Mouse (Mus musculus) megakaryocyte, embryonic 14.5 days (primary cell): ENCODE measurements around the gene Rasa3.

ENCODE experiments used
- FLI1 ChIP-seq: IDR thresholded peaks from 2 replicates; pipeline ENCODE4 v1.6.1; 2012; ENCODE audit warnings: low read length, inconsistent platforms, mixed read lengths
- GATA1 ChIP-seq: IDR thresholded peaks from 3 replicates; pipeline ENCODE4 v1.6.1; 2012; ENCODE audit warnings: mixed read lengths, low read length, inconsistent platforms, borderline replicate concordance

DNA sequence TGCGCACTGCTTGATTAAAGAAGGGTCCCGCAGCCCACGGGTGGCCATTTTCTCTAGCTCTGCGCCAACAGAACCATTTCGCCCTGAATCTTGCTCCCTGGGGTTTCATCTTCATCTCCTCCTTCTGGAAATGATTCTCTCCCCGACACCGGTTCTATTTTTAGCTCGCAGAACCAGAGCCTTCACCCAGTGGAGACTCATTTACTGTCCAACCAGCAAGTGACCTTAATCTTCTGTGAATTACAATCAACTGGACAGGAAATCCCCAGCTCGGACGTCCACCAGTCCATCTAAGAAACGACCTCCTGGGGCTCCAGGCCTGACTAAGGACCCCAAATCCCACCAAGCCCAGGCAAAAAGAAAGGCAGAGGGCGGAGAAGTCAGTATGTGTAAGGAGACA is 19.9 kb downstream of the Rasa3 start:
- TF ChIP-seq GATA1 (no peak), FLI1 (no peak)
